Mouse (Mus musculus): ENCODE measurements around the gene Srpk1. TPM values are rescaled to one million over a fixed set of nuclear protein-coding genes. Genes with fewer than 3 reads are reported as not detected.
"Not testable (repeated sequence)": the region's sequence is repeated elsewhere in the genome, so short reads cannot be mapped to it uniquely, and the experiment has no call there.

Gene Srpk1
- polyA plus RNA-seq, 1 experiment: 19.7 TPM

DNA sequence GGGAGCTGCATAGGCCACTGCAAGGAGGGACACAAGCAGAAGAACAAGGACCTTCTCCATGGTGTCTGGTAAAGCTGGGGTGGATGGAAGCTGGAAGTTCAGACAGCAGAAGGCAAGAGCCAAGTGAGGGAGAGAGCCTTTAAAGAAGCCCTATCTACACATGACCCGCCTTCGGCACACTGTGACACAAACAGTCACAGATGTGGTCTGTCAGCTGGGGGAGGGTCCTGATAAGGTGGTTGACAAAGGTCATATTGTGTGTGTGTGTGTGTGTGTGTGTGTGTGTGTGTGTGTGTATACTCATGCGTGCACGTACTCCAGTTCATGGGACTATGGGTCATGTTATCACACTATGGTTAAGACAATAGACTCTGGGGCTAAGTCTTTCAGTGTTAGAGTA lies 61.9 kb downstream of the Srpk1 start, which contains the start of gene Clps:
Clps (minus strand) TSS at position 169 of the 400 bp plus-strand sequence.
- Histone ChIP-seq H3K36me3 (ENCODE audit: control insufficient read depth, insufficient read depth, low read length) (no peaks in the 10 kb centered on the region), H3K27me3 (ENCODE audit: control insufficient read depth, insufficient read depth, low read length) (no peaks in the 10 kb centered on the region), H3K4me3 (ENCODE audit: low read depth, low read length) (peak within 1 kb of the TSS; percentile 6; the same call in 1 of the 2 replicates), H3K4me1 (ENCODE audit: control insufficient read depth, insufficient read depth, insufficient read length, low read length) (no peaks in the 10 kb centered on the region), H3K27ac (ENCODE audit: insufficient read depth, low read depth, low read length) (no peak within 1 kb of the TSS)
- TF ChIP-seq CTCF (IDR thresholded peaks at IDR 0.05; ENCODE audit: extremely low read depth, insufficient read length, insufficient replicate concordance, low read depth, low read length) (no peak), POLR2A (IDR thresholded peaks at IDR 0.05; ENCODE audit: low read depth, low read length) (no peak)
- 54% methylated on average over 4 of the region's 4 CpGs for WGBS

DNA sequence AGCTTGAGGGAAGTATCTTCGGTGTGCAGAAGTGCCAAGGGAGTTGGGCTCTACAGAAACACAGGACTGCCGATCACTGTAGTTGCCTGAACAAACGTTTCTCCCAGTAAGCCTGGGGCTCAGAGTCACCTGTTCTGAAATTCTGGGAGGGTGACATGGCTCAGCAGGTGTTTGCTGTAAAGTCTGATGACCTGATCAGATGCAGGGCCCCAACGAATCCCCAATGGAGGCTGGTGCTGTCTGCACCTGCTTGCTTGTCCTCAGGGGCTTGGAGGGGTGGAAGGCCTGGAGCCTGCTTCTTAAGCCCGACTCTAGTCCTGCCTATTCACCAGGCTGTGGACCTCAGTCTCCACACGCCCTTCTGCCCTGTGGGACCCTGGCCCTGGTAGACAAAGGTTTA lies 64.7 kb downstream of the Srpk1 start:
- Histone ChIP-seq H3K4me1 (ENCODE audit: control insufficient read depth, insufficient read depth, insufficient read length, low read length) (no peaks in the 10 kb centered on the region), H3K4me3 (ENCODE audit: low read depth, low read length) (no peak overlapping the region), H3K27ac (ENCODE audit: insufficient read depth, low read depth, low read length) (no peak overlapping the region), H3K36me3 (ENCODE audit: control insufficient read depth, insufficient read depth, low read length) (no peaks in the 10 kb centered on the region), H3K27me3 (ENCODE audit: control insufficient read depth, insufficient read depth, low read length) (no peaks in the 10 kb centered on the region)
- 59% methylated on average over 6 of the region's 6 CpGs for WGBS
- TF ChIP-seq CTCF (IDR thresholded peaks at IDR 0.05; ENCODE audit: extremely low read depth, insufficient read length, insufficient replicate concordance, low read depth, low read length): no peak
- TF ChIP-seq POLR2A (IDR thresholded peaks at IDR 0.05; ENCODE audit: low read depth, low read length): no peak

DNA sequence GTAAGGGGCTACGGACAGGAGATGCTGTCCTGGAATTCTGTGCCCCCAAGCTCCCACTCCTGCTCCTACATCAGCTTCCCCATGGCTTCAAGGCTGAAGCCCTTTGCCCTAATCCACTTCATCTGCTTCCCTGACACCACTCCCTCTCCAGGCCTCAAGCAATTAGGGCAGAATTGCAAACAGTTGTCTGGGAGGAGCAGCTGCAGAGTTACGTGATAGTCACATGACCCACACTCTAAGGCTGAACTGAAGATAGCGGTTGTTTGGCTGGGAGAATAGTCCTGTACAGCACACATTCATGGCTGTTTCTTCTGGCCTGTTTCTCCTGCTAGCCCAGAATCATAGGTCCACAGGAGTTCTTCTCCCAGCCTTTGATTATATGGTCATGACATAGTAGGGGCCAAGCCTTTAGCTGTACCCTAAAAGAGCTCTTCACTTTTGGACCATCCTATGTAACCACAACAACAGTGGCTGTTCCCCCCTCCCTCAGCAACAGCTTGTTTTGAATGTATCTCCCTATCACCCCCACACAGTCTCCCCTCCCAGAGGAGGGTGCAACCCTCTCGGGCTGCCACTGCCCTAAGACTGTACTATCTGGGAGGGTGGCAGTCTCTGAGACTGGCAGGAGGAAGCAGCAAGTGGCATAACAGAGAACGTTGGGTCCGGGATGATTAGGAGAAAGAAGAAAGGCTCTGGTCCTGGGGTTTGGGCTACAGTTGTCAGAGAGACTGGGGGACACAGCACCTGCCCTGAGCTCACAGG lies 65.7 kb downstream of the Srpk1 start:
- TF ChIP-seq CTCF (IDR thresholded peaks at IDR 0.05; ENCODE audit: extremely low read depth, insufficient read length, insufficient replicate concordance, low read depth, low read length) (no peak), POLR2A (IDR thresholded peaks at IDR 0.05; ENCODE audit: low read depth, low read length) (no peak)
- Histone ChIP-seq H3K36me3 (ENCODE audit: control insufficient read depth, insufficient read depth, low read length) (no peaks in the 10 kb centered on the region), H3K27me3 (ENCODE audit: control insufficient read depth, insufficient read depth, low read length) (no peaks in the 10 kb centered on the region), H3K27ac (ENCODE audit: insufficient read depth, low read depth, low read length) (no peak overlapping the region), H3K4me1 (ENCODE audit: control insufficient read depth, insufficient read depth, insufficient read length, low read length) (no peaks in the 10 kb centered on the region), H3K4me3 (ENCODE audit: low read depth, low read length) (no peak overlapping the region)
- WGBS: 26% methylated on average over 6 of the region's 6 CpGs

DNA sequence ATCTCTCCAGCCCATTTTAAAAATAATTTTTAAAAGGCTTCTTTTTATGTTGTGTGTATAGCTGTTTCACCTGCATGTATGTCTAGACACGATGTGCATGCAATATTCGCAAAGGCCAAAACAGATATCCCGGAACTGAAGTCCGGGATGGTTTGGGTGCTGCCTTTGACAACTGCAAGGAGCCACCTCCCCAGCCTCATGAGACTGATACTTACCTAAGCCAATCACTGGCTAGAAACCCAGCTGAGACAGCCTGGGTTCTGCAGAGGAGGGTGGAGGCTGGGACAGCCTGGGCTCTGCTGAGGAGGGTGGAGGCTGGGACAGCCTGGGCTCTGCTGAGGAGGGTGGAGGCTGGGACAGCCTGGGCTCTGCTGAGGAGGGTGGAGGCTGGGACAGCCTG lies 68.5 kb downstream of the Srpk1 start:
- H3K36me3 ChIP-seq (ENCODE audit: control insufficient read depth, insufficient read depth, low read length); H3K27ac ChIP-seq (ENCODE audit: insufficient read depth, low read depth, low read length); H3K4me3 ChIP-seq (ENCODE audit: low read depth, low read length); H3K27me3 ChIP-seq (ENCODE audit: control insufficient read depth, insufficient read depth, low read length); H3K4me1 ChIP-seq (ENCODE audit: control insufficient read depth, insufficient read depth, insufficient read length, low read length): not testable (repeated sequence)
- 91% methylated on average over 4 of the region's 4 CpGs for WGBS

DNA sequence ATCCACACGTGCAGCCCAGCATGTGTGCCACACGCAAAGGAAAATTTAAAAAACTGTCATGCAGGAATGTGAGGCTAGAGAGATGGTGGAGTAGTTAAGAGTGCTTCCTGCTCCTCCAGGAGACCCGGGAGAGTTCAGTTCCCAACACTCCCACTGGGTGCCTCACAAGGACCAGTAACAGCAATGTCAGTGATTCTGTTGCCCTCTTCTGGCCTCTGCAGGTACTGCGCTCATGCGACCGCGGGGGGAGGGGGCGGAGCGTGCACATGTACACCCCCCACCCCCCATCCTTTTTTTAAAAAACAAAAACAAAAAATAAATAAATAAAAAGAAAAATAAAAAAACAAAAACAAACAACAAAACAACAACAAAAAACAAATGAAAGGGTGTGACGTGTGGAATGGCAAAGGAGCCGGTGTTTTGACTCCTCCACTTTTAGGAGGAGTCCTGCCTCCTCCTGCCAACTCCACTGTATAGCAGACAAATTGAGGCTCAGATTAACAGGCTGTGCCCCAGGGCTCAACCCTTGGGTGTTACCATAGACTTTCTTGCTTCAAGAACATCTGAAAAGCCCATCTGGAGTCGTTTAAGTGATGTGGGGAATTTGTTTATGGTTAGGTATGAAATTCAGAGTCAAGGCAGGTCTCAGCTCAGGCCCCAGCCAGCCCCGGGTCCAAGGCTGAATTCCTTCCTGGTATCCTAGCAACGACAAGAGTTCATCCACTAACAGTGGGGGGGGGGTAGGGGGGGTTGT lies 69.3 kb downstream of the Srpk1 start:
- H3K4me1 ChIP-seq (ENCODE audit: control insufficient read depth, insufficient read depth, insufficient read length, low read length): no peaks in the 10 kb centered on the region
- no peak overlapping the region for H3K4me3 ChIP-seq (ENCODE audit: low read depth, low read length)
- H3K27ac ChIP-seq (ENCODE audit: insufficient read depth, low read depth, low read length): no peak overlapping the region
- TF ChIP-seq CTCF (IDR thresholded peaks at IDR 0.05; ENCODE audit: extremely low read depth, insufficient read length, insufficient replicate concordance, low read depth, low read length) (peak; percentile 78; the same call in 1 of the 2 replicates), POLR2A (IDR thresholded peaks at IDR 0.05; ENCODE audit: low read depth, low read length) (no peak)
- H3K36me3 ChIP-seq (ENCODE audit: control insufficient read depth, insufficient read depth, low read length): no peaks in the 10 kb centered on the region
- no peaks in the 10 kb centered on the region for H3K27me3 ChIP-seq (ENCODE audit: control insufficient read depth, insufficient read depth, low read length)
- 13% methylated on average over 14 of the region's 14 CpGs for WGBS

DNA sequence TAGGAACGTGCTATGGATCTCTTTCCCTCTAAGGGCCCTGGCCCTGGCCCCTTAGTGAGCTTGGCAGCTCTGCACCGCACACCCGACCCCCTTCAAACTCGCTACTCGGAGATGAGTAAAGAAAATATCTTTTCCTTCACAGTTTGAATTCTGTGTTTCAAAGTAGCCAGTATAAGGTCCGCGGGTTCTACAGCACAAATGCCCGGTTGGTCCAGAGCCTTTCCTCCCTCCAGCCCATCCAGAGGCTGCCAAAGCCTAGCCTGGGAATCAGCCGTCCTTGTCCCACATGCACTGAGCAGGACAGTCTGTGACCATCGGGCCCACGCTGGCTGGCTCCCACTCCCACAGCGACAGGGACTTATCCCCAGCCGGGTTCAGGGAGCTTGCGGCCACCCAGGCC lies 73.4 kb downstream of the Srpk1 start, which contains the start of gene Clpsl2:
Clpsl2 (plus strand) TSS at position 301 of the 400 bp plus-strand sequence.
- no peaks in the 10 kb centered on the region for H3K36me3 ChIP-seq (ENCODE audit: control insufficient read depth, insufficient read depth, low read length)
- TF ChIP-seq CTCF (IDR thresholded peaks at IDR 0.05; ENCODE audit: extremely low read depth, insufficient read length, insufficient replicate concordance, low read depth, low read length) (no peak), POLR2A (IDR thresholded peaks at IDR 0.05; ENCODE audit: low read depth, low read length) (no peak)
- H3K4me1 ChIP-seq (ENCODE audit: control insufficient read depth, insufficient read depth, insufficient read length, low read length): no peaks in the 10 kb centered on the region
- no peak within 1 kb of the TSS for H3K27ac ChIP-seq (ENCODE audit: insufficient read depth, low read depth, low read length)
- no peak within 1 kb of the TSS for H3K4me3 ChIP-seq (ENCODE audit: low read depth, low read length)
- H3K27me3 ChIP-seq (ENCODE audit: control insufficient read depth, insufficient read depth, low read length): no peaks in the 10 kb centered on the region
- WGBS: 83% methylated on average over 14 of the region's 14 CpGs

DNA sequence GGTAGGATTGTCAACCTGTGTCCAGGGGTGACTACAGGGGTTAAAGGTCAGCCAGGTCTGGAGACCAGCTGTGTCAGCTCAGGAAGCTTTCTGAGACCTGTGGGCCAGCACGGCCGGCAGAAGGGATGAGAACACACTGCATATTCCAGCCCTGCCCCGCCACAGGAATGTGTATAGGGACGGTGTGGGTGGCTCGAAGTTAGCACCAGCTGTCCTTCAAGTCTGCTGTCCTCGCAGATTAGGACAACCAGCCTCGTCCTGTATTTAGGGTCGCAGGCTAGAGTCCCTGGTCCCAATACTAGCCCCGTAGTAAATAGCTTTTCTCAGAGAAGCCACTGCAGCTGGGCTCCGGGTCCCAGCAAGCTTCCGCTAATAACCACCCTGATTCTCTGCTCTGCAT lies 74.0 kb downstream of the Srpk1 start:
- Histone ChIP-seq H3K4me1 (ENCODE audit: control insufficient read depth, insufficient read depth, insufficient read length, low read length) (no peaks in the 10 kb centered on the region), H3K36me3 (ENCODE audit: control insufficient read depth, insufficient read depth, low read length) (no peaks in the 10 kb centered on the region), H3K27me3 (ENCODE audit: control insufficient read depth, insufficient read depth, low read length) (no peaks in the 10 kb centered on the region), H3K27ac (ENCODE audit: insufficient read depth, low read depth, low read length) (no peak overlapping the region), H3K4me3 (ENCODE audit: low read depth, low read length) (no peak overlapping the region)
- TF ChIP-seq CTCF (IDR thresholded peaks at IDR 0.05; ENCODE audit: extremely low read depth, insufficient read length, insufficient replicate concordance, low read depth, low read length) (no peak), POLR2A (IDR thresholded peaks at IDR 0.05; ENCODE audit: low read depth, low read length) (no peak)
- WGBS: 66% methylated on average over 11 of the region's 11 CpGs
